Mouse (Mus musculus): Measurements from ENCODE around the gene Uhmk1.
A peak's percentile ranks its signal among the peaks of the same experiment; 100 is the strongest.
"Not testable (repeated sequence)": the region's sequence is repeated elsewhere in the genome, so short reads cannot be mapped to it uniquely, and the experiment has no call there.

Uhmk1 gene

DNA sequence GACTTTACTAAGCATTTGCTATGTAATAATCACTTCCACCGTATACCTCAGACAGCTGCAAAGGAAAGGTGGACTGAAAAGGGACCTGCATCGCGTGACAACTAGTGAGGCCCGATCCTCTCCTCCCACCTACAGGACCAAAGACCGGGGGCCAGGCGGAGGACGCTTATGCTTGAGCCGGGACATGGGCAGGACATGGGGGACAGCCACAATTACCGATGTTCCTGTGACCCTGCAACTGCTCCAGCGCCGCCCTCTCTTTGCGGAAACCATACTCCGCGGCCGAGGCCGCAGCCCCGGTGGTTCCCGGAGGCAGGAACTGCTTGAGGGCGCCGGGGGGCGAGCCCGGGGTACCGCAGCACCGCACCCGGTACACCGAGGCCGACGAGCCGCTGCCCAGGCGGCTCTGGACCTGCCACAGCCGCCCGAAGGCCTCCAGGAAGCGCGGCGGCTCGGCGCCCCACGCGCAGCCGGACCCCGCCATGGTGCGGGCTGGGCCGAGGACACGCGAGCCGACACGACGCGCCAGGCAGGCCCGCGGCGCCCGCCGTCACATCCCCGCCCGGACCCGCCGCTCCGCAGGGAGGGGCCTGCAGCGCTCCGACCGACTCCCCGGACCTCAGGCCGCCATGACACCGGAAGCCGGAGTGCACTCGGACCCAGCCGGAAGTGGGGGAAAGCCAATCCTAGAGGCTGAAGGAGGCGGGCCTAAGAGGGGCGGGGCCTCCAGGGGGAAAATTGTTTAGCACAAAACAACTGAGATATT, at the start of gene Uhmk1:
Gene Uhmk1, minus strand, starts transcription at position 641 of the 766 bp plus-strand sequence.
- DNase-seq (ENCODE audit: low spot score in 2 of 2), result peak; percentile 81 to 87

DNA sequence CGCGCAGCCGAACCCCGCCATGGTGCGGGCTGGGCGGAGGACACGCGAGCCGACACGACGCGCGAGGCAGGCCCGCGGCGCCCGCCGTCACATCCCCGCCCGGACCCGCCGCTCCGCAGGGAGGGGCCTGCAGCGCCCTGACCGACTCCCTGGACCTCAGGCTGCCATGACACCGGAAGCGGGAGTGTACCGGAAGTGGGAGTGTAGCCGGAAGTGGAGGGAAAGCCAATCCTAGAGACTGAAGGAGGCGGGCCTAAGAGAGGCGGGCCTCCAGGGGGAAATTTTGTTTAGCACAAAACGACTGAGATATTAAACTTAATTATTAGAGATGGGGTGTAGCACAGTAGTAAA, 40.3 kb upstream of the Uhmk1 start:
- peak; percentile 86 to 88 for DNase-seq (ENCODE audit: low spot score in 2 of 2)

DNA sequence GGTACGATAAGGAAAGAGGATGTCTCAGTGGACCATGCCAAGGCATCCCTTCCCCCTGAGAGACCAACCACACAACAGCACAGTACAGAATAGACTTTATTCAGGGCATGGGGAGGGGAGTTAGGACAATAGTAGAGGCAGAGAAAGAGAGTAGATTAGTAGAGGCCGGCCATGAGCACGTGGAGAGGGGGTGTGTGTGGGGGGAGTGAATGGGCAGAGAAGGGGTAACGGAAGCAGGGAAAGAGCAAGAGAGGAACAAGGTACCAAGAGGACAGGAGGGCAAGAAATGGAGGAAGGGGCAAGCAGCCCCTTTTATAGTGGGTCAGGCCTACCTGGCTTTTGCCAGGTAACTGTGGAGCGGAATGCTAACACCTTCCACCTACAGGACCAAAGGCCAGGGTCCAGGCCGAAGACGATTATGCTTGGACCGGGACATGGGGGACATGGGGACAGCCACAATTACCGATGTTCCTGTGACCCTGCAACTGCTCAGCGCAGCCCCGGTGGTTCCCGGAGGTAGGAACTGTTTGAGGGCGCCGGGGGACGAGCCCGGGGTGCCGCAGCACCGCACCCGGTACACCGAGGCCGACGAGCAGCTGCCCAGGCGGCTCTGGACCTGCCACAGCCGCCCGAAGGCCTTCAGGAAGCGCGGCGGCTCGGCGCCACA, 39.8 kb upstream of the Uhmk1 start:
- DNase-seq (ENCODE audit: low spot score in 2 of 2), result no peak

DNA sequence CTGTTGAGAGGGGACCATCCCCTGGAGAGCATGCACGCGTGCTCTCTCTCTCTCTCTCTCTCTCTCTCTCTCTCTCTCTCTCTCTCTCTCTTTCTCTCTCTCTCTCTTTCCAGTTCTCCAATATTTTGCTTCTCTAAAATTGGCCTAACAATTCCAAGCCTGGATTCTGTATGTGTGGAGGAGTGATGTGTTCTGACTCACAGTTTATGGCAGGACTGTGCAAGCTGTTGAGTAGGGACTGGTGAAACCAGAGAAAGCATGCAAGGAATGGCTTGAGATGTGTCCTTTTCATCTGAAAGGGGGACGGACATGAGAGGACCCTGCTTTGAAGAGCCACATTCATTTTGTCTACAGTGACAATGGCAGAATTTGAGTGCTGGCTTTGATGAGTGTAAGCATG, 29.8 kb upstream of the Uhmk1 start:
- DNase-seq (ENCODE audit: low spot score in 2 of 2), result no peak

DNA sequence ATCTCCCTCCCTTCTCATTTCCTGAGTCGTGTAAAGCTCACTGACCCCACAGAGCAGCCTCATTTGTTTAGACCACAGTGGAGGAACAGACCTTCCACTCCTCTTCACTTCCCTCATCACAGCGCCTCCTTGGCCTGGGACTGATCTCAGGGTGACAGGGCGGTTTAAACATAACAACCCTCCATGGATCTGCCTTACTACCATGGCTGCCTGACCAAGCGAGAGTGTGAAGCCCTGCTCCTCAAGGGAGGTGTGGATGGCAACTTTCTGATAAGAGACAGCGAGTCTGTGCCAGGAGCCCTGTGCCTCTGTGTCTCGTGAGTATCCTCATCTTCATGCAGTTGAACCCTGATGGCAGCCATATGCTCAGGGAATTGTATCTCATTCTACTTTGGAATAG, 17.5 kb upstream of the Uhmk1 start, which contains the start of gene Sh2d1b2:
Gene Sh2d1b2, plus strand, starts transcription at position 62 of the 400 bp plus-strand sequence.
- not testable (repeated sequence) for DNase-seq (ENCODE audit: low spot score in 2 of 2)

DNA sequence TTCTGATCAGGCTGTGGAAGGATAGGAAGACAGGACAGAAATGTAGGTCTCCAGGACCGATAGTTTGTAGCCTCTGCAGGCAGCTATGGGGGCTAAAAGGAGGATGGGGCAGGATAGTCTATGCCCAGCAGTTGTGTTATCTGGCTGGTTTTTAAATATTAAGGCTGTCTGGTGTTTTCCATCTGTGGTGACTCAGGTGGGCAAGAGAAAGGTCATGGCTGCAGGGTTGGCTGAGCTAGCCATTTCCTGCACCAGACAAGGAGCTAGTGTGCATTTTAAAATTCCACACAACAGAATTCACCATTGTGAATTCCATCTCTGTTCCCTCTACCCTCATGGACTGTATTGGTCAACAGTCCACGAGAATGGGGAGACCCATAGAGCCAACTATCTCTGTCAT, 8.1 kb upstream of the Uhmk1 start:
- no peak for DNase-seq (ENCODE audit: low spot score in 2 of 2)

DNA sequence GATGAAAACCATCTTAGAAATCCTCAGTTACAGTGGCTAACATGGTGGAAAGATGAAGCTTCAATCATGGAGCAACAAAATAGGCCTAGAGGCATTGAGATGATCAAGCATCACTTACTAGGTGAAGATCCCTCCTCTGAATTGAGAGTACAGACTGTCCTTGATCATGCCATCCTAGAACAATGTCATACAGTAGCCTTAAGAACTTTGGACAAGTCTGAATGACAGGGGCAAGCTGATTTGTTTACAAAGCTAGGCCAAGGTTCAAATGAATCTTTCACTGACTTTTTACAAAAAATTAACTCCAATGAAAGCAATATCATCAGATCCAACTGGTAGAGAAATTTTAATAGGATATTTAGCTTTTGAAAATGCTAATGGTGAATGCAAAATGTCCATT, 5.2 kb upstream of the Uhmk1 start:
- DNase-seq (ENCODE audit: low spot score in 2 of 2), result no peak

DNA sequence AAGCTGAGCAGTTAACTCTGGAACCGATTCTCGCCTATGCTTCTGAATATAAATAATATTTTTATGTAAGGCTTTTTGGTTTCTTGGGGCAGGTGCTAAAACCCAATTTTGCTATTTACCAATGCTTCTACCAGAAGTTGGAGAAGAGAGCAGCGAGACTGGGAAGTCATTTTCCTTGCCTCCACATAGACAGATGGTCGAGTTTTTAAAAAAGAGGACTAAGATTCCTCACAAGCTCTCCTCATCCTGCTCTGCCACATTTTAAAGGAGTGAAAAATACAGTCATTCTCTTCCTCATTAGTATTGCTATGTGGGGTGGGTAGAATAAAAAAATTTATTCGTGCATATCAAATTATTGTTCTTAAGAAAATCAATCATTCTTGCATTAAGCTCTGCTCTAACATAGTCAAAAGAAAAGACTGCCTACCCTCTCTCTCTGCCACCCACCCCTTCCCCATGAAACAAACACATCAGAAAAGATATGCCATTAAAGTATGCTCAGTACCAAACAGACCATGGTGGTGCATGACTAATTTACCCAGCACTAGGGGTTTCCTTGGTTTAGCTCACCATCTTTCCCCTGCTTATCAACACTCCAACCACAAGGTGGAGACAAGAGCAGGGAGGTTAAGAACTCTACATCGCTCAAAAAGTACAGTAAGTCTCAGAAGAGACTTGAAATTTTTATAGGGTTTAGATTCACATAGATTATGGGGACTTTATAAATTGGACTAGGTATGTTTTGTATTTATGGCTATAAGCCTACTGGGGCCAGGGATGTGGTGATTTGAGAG, 3.1 kb upstream of the Uhmk1 start:
- DNase-seq (ENCODE audit: low spot score in 2 of 2), result peak; percentile 54 to 60

DNA sequence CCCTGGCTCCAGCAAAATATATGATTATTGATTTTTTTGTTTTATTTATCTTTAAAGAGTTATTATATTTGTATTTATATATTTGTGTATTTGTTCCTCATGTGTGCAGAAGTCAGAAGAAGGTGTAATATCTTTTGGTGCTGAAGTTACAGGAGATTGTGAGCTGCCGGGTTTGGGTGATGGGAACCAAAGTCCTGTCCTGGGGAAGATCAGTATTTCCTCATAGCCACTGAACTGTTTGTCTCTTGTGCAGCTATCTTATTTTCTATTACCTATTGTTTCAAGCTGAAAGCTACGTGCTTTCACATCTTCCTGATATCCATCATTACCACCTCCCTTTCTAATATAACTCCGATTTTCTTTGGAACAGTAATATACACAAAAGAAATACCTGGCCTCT, 393 bp upstream of the Uhmk1 start:
- DNase-seq (ENCODE audit: low spot score in 2 of 2), result no peak

DNA sequence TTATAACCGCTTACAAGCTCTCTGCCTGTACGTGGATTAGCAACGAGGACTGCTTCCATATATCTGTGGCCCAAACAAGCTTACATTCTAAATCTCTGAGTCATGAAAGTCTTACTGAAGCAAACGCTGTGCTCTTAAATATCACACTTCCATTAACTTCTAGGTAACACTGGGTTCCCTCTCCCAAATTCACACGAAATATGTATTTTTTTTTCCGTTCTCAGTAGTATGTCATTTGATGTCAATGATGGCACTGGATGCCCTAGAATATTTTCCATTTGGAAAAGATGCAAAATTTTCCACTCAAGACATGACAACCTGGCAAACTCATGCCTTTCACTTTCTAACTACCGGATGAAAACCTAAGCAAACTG, 827 bp downstream of the Uhmk1 start:
- DNase-seq (ENCODE audit: low spot score in 2 of 2), result no peak

DNA sequence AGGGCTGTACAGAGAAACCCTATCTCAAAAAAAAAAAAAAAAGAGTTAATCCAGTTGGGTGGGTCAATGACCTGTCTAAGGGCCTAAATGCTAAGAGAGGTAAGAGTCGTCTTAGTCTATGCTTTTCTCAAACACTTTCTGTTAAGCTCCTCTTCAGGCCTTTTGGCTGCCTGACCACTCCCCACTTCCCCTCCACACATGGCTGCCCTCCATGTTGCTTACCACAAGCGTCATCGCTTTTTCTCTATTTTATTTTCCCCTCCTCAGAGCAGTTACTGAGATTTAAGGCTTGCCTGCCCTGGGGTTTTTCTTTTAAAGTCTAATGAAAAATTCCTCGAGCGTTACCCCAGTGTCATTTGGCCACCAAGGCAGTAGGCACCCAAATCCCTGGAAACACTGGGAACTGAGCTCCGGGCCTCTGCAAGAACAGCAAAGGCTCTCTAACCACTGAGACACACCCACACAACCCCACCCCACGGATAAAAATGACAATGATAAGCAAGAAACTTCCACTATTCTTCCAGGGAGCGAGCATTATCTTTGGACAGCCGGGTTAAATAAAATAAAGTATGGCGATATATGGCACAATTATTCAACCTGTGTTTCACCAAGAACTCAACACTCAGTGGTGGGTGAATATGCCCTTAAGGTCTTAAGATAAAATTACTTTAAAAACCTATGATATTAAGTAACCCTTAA, 1.9 kb downstream of the Uhmk1 start:
- DNase-seq (ENCODE audit: low spot score in 2 of 2), result peak in 1 of 2 experiments; percentile 16

DNA sequence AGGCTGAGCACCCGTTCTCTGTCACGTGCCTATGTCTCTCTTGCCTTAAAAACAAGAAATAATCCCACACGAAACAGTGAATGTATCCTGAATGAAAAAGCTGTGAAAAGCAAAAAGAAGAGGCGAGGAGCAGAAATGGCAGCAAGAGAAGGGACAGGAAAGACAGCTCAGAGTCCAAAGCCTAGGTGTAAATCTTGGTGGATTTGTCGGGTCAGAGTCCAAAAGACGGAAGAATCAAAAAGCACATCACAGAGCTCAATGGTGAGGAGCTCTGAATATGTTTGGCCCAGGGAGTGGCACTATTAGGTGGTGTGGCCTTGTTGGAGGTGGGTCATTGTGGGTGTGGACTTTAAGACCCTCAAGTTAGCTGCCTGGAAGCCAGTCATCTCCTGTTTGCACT, 8.8 kb downstream of the Uhmk1 start:
- DNase-seq (ENCODE audit: low spot score in 2 of 2), result no peak

DNA sequence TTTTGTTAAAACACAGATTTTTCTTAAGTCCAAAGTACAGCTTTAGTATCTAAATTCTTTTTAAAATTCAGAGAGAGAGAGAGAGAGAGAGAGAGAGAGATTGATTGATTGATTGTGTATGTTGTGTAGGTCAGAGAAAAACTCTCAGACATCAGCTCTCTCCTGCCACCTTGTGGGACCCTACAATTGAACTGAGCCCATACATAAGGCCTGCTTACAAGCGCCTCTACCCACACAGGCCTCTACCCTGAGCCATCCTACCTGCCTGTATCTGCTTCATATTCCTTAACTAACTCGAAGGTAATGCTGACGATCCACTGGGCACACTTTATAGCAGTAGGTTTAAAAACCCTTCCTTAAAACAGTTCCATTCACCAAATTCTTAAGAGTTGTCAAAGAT, 14.8 kb downstream of the Uhmk1 start:
- peak in 1 of 2 experiments; percentile 26 for DNase-seq (ENCODE audit: low spot score in 2 of 2)

DNA sequence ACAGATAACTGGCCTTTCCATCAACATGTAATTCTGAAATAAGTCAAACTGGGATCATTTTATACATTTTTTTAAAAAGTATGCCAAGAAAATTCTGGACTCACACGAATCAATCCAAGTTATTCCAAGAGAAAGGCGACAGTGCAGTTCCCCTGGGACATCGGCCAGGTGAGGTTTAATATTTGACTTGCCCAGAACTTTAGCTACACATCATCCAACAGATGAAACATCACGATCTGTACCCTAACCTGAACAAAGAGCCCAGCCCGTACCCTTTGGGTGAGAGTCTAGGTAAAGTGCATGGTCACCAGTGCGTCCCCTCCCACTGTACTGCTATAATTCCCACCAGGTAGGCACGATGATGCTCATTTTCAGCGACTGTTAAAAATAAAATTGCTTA, 19.0 kb downstream of the Uhmk1 start:
- DNase-seq (ENCODE audit: low spot score in 2 of 2), result no peak

DNA sequence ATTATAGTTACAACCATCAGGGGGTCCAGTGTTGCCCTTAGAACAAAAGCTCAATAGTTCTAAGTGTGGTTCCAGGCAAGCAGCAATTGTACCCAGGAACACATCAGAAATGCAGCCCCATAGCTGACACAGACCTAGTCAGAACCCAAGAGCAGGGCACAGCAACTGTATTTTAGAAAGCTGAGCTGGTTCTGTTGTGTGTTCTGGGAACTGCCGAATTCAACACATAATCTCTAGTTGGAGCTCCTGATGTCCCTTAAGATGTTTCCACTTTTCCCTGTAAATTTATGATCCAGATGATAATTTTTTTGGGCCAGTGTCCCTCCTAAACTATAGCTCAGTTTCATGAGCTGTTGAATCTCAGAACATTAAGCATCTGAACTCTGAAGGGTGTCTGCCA, 23.3 kb downstream of the Uhmk1 start:
- DNase-seq (ENCODE audit: low spot score in 2 of 2), result no peak

DNA sequence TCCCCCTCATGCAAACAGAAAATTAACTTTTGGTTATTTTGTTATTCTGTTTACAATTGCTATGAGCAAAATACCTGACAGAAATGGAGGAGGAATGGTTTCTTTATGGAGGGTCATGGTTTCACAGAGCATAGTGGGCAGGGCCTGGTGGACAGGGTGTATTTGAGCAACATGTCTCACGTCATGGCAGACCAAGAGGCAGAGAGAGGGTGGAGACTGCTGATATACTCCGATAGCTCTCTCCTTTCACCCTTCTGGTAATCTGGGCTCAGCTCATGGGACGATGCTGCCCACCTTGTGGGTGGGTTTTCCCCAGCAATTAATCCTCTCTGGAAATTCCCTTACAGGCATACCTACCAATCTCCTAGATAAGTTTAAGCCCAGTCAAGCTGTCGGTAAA, 25.0 kb downstream of the Uhmk1 start:
- no peak for DNase-seq (ENCODE audit: low spot score in 2 of 2)

DNA sequence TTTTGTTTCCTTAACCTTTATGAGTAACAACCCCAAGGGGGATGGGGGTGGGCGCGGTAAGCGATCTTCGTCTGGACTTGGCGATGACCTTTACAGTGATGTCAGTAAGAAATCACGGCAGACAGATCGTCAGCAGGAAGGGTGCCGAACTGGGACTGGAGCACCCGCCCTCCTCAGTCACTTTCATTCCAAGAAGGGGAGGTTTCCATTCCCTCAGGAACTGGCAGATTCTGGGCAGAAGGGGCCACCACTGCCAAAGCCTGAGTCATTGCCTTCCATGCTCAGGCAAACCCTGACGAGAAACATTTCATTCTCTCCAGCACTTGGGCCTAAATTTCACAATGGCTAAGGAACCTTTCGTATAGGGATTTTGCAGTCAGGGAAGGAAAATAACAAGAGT, 26.6 kb downstream of the Uhmk1 start:
- no peak for DNase-seq (ENCODE audit: low spot score in 2 of 2)

DNA sequence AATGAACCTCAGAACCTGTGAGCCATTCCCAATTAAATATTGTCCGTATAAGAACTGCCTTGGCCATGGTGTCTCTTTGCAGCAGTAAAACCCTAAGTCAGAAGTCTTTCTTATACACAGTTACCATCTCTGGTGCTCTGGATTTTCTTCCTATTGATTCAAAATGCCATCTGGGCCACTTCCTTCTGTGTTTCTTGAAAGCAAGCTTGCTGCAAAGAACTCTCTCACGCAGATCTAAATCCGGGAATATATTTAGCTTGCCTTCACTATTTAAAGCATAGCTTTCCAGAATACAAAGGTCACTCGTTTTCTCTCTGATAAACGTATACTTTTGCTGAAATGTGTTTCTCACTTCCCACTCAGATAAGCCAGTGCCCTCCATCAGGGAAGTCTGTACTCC, 28.7 kb downstream of the Uhmk1 start:
- no peak for DNase-seq (ENCODE audit: low spot score in 2 of 2)

DNA sequence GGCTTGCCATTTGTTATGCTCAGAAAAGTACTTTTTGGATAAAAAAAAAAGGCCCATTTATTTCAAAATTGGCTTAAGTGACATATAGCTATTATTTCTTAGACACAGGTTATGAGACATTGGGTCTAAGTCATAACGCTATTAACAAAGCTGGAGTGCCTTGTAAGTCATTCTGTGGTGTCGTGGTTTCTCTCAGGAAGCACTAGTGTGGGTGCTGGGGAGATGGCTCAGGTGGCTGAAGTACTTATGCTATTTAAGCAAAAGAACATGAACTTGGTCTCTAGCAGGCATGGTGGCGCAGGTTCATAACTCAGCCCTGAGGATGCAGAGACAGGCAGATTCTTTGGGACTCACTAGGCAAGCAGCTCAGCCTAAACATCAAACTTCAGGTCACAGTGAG, 30.1 kb downstream of the Uhmk1 start:
- DNase-seq (ENCODE audit: low spot score in 2 of 2), result no peak

DNA sequence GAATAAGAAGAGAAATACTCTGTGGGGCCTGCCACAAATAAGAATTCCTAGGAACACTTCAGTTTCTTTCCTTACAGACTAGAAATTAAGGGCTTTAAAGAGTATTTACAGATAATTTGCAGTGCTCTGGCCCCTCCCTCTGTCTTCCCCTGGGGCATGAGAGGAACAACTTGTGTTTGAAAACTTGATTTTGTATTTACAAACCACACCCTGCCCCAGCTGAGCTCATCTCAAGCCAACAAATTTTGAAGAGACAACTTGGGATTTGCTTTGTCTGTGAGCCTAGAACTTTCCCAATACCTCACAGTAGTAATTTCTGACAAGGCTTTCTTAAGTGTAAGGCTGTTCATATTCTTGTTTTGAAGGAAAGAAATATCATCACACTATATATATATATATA, 32.5 kb downstream of the Uhmk1 start:
- DNase-seq (ENCODE audit: low spot score in 2 of 2), result no peak

DNA sequence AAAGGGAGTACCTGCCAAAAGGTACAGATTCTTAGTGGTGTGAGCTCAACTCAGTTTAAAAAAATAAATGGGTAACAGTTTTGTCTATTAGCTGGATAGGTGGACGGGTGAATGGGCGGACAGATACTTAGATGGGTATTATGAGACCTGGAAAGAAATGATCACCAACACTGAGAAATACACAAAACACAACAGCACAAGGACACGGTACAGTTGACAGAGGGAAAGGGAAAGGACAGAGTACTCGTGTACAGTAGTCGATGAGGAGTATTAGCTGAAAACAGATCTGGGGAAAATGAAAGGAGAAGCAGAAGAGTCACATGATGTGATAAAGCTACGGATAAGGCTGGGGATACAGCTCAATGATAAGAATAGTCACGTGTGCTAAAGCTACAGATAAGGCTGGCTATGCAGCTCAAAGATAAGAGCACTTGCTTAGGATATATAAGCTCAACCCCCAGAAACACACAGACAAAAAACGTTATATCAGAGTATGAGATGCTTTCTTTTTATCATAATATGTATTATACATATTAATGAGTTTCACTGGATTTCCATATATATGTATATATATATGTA, 38.4 kb downstream of the Uhmk1 start:
- DNase-seq (ENCODE audit: low spot score in 2 of 2), result no peak

DNA sequence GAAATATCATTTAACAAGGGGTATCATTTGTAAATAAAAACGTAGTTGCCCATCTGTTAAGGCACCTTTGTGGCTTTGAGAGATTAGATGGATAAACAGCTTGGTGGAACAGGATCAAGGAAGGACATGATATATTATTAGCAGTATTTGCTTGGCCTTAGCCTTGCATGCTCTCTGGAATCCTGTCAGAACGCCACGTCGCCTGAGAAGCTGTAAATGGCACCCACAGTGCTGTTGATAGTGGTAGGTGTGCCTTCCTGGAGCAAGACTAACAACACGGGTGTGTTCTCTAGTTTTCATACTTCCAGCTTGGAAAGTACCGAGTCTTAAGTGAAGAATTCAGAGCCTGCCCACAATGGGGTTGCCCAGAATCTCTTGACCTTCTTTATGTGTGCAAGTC, 39.3 kb downstream of the Uhmk1 start:
- DNase-seq (ENCODE audit: low spot score in 2 of 2), result no peak
